Mouse (Mus musculus): ENCODE measurements at regions not wholly inside any gene's neighbourhood (a gene's known extent, or its start where the extent isn't known, plus 50 kb on each side); places are given as distances from the start of the nearest gene placed in this dataset.

DNA sequence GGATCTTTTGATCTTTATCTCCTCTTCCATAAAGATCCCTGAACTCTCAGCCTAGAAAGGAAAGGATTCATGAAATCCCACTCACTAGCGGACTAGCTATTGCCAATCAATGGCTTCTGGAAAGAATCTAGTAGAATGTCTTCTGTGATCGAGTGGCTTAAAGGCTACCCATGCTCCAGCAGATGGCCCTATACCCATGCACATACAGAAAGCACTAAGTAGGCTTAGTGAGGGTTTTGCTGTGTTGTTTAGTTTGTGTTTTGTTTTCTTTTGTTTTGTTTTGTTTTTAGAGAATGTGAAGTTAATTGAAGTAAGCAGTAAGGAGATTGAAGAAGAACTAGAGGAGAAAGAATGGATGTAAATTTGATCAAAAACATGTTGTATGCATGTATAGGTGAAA lies 187.5 kb downstream of the Kctd12 start:
- TF ChIP-seq EP300 (IDR thresholded peaks at IDR 0.05; ENCODE audit: low read depth), result no peak
- TF ChIP-seq CTCF (IDR thresholded peaks at IDR 0.05; ENCODE audit: low read depth), result no peak
